Comparison of ENCODE assay signal across 10 mouse cellular contexts in the genomic region with DNA sequence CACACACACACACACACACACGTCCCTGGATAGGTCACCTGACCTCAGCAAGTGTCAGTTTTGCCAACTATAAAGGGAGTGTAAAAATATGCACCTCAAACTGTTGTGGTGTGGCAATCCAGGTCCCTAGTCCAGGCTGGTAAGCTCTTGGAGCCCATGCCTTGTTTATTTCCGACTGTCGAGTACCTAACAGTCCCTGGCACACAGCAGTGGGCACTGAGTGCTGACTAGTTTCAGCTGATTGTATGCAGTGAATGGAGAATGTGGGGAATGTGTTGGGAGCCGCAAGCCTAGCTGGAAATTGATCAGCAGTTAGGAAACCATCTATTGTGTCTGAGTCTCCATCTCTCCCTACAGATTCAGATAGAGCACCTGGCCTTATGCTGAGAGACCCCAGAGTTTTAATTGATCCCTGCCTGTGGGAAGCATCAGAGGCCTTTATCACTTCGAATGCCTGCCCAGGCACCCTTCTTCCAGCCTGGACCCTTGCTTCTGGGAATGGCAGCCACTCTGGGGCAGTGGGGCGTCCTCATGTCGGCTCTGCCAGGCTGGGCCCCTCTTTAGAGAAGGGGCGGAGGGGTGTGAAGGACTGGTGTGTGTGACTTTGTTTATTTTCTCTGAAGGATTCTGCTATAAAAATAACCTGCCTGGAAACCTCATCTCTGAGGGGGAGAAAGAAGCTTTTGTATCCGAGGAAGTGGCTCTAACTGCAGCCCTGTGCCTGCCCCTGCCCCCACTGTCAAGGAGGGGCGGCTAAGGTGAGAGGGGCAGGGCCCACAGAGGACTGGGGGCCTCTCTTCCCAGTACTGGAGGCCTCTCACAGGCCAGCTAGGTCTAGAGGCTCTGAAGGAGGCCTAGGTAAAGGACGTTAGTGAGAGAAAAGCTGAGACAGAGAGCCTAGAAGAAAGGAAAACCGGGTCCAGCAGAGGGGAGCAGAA. TPM values are rescaled to one million over a fixed set of nuclear protein-coding genes. Genes with fewer than 3 reads are reported as not detected.
DNase-seq lines count a peak whose midpoint lies in the region; ATAC-seq lines count a peak whose summit lies in the region.
"Had no signal": no experiment of that assay in that cellular context is flagged by ENCODE, and none has a peak within 500 bp of the region (broad histone marks: within the 10 kb centered on the region; RNA-seq: fewer than 3 reads in every experiment).

No protein-coding gene starts in this region.

- peak; percentile 71 for ATAC-seq in kidney, embryonic 14.5 days (ENCODE audit: low FRiP score, low TSS enrichment)
- peak; percentile 53; the same call in 1 of the 2 replicates for ATAC-seq in embryonic facial prominence, embryonic 12.5 days (ENCODE audit: insufficient number of reproducible peaks, insufficient read depth, low FRiP score, low TSS enrichment)

- H3K36me3 ChIP-seq in kidney, embryonic 14.5 days (ENCODE audit: control insufficient read depth, insufficient read depth, low read length): no peaks in the 10 kb centered on the region
- H3K36me3 ChIP-seq in embryonic facial prominence, embryonic 12.5 days: no peaks in the 10 kb centered on the region

- no peaks in the 10 kb centered on the region for H3K9me3 ChIP-seq in kidney, embryonic 14.5 days (ENCODE audit: control insufficient read depth, low read length)
- no peaks in the 10 kb centered on the region for H3K9me3 ChIP-seq in embryonic facial prominence, embryonic 12.5 days

- 0 out of 2 replicates have a peak overlapping the region, but pooled peaks have one; percentile 8 for H3K9ac ChIP-seq in kidney, embryonic 14.5 days (ENCODE audit: low read depth, low read length)
- H3K9ac ChIP-seq in embryonic facial prominence, embryonic 12.5 days: no peak overlapping the region

- H3K4me3 ChIP-seq in kidney, embryonic 14.5 days (ENCODE audit: low read length): no peak overlapping the region
- no peak overlapping the region for H3K4me3 ChIP-seq in embryonic facial prominence, embryonic 12.5 days

- 0 out of 2 replicates have a peak, but pooled peaks cover 3% of the 10 kb centered on the region for H3K27me3 ChIP-seq in kidney, embryonic 14.5 days (ENCODE audit: control insufficient read depth, insufficient read depth, low read length)
- no peaks in the 10 kb centered on the region for H3K27me3 ChIP-seq in embryonic facial prominence, embryonic 12.5 days

- no peak for DNase-seq in kidney, postnatal 36 days
- peak; percentile 35 for DNase-seq in heart, postnatal 4 days
- peak; percentile 21 to 51 for DNase-seq in lung, postnatal 4 days
- DNase-seq in layer of hippocampus, postnatal 25 days (ENCODE audit: extremely low spot score in 1 of 2, low spot score in 1 of 2): no peak
- no peak for DNase-seq in spleen, postnatal 10 days (ENCODE audit: low spot score in 2 of 2)
- DNase-seq in gastrocnemius, adult 18-20 months (ENCODE audit: low spot score): no peak
- DNase-seq: cerebellum, adult 9-11 months had no signal

- H3K4me2 ChIP-seq in kidney, embryonic 14.5 days (replicated peaks; ENCODE audit: low read depth, low read length): 0 out of 2 replicates have a peak overlapping the region, but pooled peaks have one; percentile 1
- no peak overlapping the region for H3K4me2 ChIP-seq in embryonic facial prominence, embryonic 12.5 days (replicated peaks)

- H3K27ac ChIP-seq in kidney, embryonic 14.5 days (ENCODE audit: low read depth, low read length): peak overlapping the region; percentile 73; the same call in 1 of the 2 replicates
- H3K27ac ChIP-seq in embryonic facial prominence, embryonic 12.5 days: peak overlapping the region; percentile 61

- 22% methylated on average over 12 of the region's 12 CpGs for WGBS in kidney, embryonic 14.5 days
- 24% methylated on average over 12 of the region's 12 CpGs for WGBS in embryonic facial prominence, embryonic 12.5 days

- peaks cover 39% of the 10 kb centered on the region for H3K4me1 ChIP-seq in kidney, embryonic 14.5 days (ENCODE audit: control insufficient read depth, insufficient read depth, low read length)
- H3K4me1 ChIP-seq in embryonic facial prominence, embryonic 12.5 days: peaks cover 41% of the 10 kb centered on the region

RNA-seq across cellular contexts. Expression of a gene that starts 22.7 kb away (rescaled TPM):
- 13.8 and 23.9 TPM in 2 replicates for polyA plus RNA-seq in kidney, embryonic 14.5 days (2014; fragmentation: Nextera tagmentation; extraction: Ambion mirVana)
- 377 and 433 TPM in 2 replicates for polyA plus RNA-seq in embryonic facial prominence, embryonic 12.5 days (2016; fragmentation: Nextera tagmentation; extraction: Ambion mirVana)
- 1 to 10 TPM; 1.1 to 1.3 TPM for total RNA-seq in heart, postnatal 4 days (2021)
- total RNA-seq in layer of hippocampus, postnatal 25 days (2021): 1 to 10 TPM in 1 of 2 experiments, under 1 TPM in 1; 0.42 to 1.0 TPM
- under 1 TPM; 0.19 to 0.37 TPM for total RNA-seq in gastrocnemius, adult 18-20 months (2021)
- polyA plus RNA-seq: large intestine, adult 2 months had no signal

Comparison
In these comparisons a context has a peak if more than half of its experiments do, and no peak if none do; other contexts are left out.
1. DNase-seq: peak in heart, postnatal 4 days (single experiment) and lung, postnatal 4 days (2 of 2); none in kidney, postnatal 36 days (0 of 2), layer of hippocampus, postnatal 25 days (0 of 2), spleen, postnatal 10 days (0 of 2) and gastrocnemius, adult 18-20 months (single experiment).